ENCODE assay signal across 9 mouse cellular contexts in genomic region chr1:119419151-119420105, GRCm38 (mm10). TPM values are rescaled to one million over a fixed set of nuclear protein-coding genes. Genes with fewer than 3 reads are reported as not detected.
DNase-seq lines count a peak whose midpoint lies in the region; ATAC-seq and TF ChIP-seq lines count a peak whose summit lies in the region.
"Had no signal": no experiment of that assay in that cellular context is flagged by ENCODE, and none has a peak within 500 bp of the region (broad histone marks: within the 10 kb centered on the region; RNA-seq: fewer than 3 reads in every experiment).

No protein-coding gene starts in this region.

- no peaks in the 10 kb centered on the region; the same call in 1 of the 2 replicates for H3K4me1 ChIP-seq in cerebellum, adult 2 months (ENCODE audit: control insufficient read depth, insufficient read depth, low read length)
- peaks cover 16% of the 10 kb centered on the region for H3K4me1 ChIP-seq in forebrain, embryonic 14.5 days (ENCODE audit: control insufficient read depth, insufficient read depth, low read length)
- H3K4me1 ChIP-seq in midbrain, embryonic 11.5 days (ENCODE audit: control insufficient read depth, insufficient read depth, low read length), result peaks cover 25% of the 10 kb centered on the region

- H3K27me3 ChIP-seq in cerebellum, adult 2 months (ENCODE audit: control insufficient read depth, insufficient read depth, low read length), result peaks cover 7% of the 10 kb centered on the region; the same call in 1 of the 2 replicates
- H3K27me3 ChIP-seq in C2C12 (ENCODE audit: control insufficient read depth, insufficient read depth, insufficient read length), result peaks cover 3% of the 10 kb centered on the region
- H3K27me3 ChIP-seq in forebrain, embryonic 14.5 days (replicated peaks; ENCODE audit: control insufficient read depth, insufficient read depth, low read length), result peaks cover 29% of the 10 kb centered on the region
- H3K27me3 ChIP-seq in midbrain, embryonic 11.5 days (ENCODE audit: control insufficient read depth, insufficient read depth, low read length), result peaks cover 71% of the 10 kb centered on the region

- TF ChIP-seq POLR2A in cerebellum, adult 2 months (IDR thresholded peaks at IDR 0.05; ENCODE audit: borderline replicate concordance, insufficient read depth, low read length), result no peak

- peak overlapping the region; percentile 36 for H3K4me3 ChIP-seq in cerebellum, adult 2 months (replicated peaks; ENCODE audit: insufficient read depth, low read depth, low read length)
- H3K4me3 ChIP-seq in C2C12 (ENCODE audit: insufficient read depth, poor library complexity, severe bottlenecking), result no peak overlapping the region
- peak overlapping the region; percentile 73 for H3K4me3 ChIP-seq in forebrain, embryonic 14.5 days (ENCODE audit: low read depth, low read length)
- peak overlapping the region; percentile 54 for H3K4me3 ChIP-seq in midbrain, embryonic 11.5 days (ENCODE audit: low read depth, low read length)

- WGBS in cerebellum, adult 2 months, result 20% methylated on average over 29 of the region's 29 CpGs
- WGBS in forebrain, embryonic 14.5 days, result 2% methylated on average over 29 of the region's 29 CpGs
- 3% methylated on average over 29 of the region's 29 CpGs for WGBS in midbrain, embryonic 11.5 days

- peak overlapping the region; percentile 2 for H3ac ChIP-seq in C2C12 (ENCODE audit: control insufficient read depth, insufficient read length, low read depth)

- peak overlapping the region; percentile 95 for H3K4me2 ChIP-seq in forebrain, embryonic 14.5 days (ENCODE audit: low read length)
- peak overlapping the region; percentile 98 for H3K4me2 ChIP-seq in midbrain, embryonic 11.5 days

- H3K27ac ChIP-seq in cerebellum, adult 2 months (ENCODE audit: insufficient read depth, low read length), result no peak overlapping the region
- H3K27ac ChIP-seq in forebrain, embryonic 14.5 days (ENCODE audit: low read depth, low read length), result peak overlapping the region; percentile 82; the same call in 1 of the 2 replicates
- peak overlapping the region; percentile 20; the same call in 1 of the 2 replicates for H3K27ac ChIP-seq in midbrain, embryonic 11.5 days (ENCODE audit: low read depth, low read length)
- H3K27ac ChIP-seq: liver, embryonic 13.5 days had no signal

- peak overlapping the region; percentile 87 for H3K9ac ChIP-seq in forebrain, embryonic 14.5 days (ENCODE audit: low read length)
- H3K9ac ChIP-seq in midbrain, embryonic 11.5 days (ENCODE audit: low read length), result peak overlapping the region; percentile 44
- H3K9ac ChIP-seq: liver, embryonic 13.5 days had no signal

- TF ChIP-seq CTCF in cerebellum, adult 2 months (IDR thresholded peaks at IDR 0.05; ENCODE audit: borderline replicate concordance, insufficient read depth, low read depth, low read length), result no peak
- TF ChIP-seq CTCF in C2C12 (IDR thresholded peaks at IDR 0.05; ENCODE audit: control insufficient read depth, insufficient read depth, insufficient read length), result no peak

- DNase-seq in cerebellum, adult 2 months, result no peak
- no peak for DNase-seq in cerebellum, adult 11-12 months
- peak; percentile 70 for DNase-seq in forebrain, embryonic 14.5 days (ENCODE audit: low spot score)
- DNase-seq in midbrain, embryonic 11.5 days (ENCODE audit: low spot score, missing footprints), result peak; percentile 93
- no peak for DNase-seq in ovary, postnatal 14 days (ENCODE audit: low spot score)
- DNase-seq in layer of hippocampus, adult 8-10 months (ENCODE audit: low spot score in 2 of 2), result no peak
- DNase-seq in c-Kit-positive CD71-positive TER-119-positive erythroid progenitor cells, embryonic 14.5 days (ENCODE audit: low spot score), result no peak
- DNase-seq: liver, embryonic 13.5 days had no signal

- no peaks in the 10 kb centered on the region for H3K36me3 ChIP-seq in C2C12 (ENCODE audit: control insufficient read depth, insufficient read depth)
- H3K36me3 ChIP-seq in forebrain, embryonic 14.5 days (ENCODE audit: control insufficient read depth, insufficient read depth, low read length), result peaks cover 22% of the 10 kb centered on the region
- no peaks in the 10 kb centered on the region for H3K36me3 ChIP-seq in midbrain, embryonic 11.5 days (ENCODE audit: control insufficient read depth, insufficient read depth, low read length)
- H3K36me3 ChIP-seq: liver, embryonic 13.5 days had no signal

- peak; percentile 11; the same call in 1 of the 2 replicates for ATAC-seq in forebrain, embryonic 14.5 days
- peak; percentile 34; the same call in 1 of the 2 replicates for ATAC-seq in midbrain, embryonic 11.5 days (ENCODE audit: low FRiP score)

- H3K79me3 ChIP-seq in C2C12 (ENCODE audit: low read depth), result no peaks in the 10 kb centered on the region

- no peaks in the 10 kb centered on the region for H3K79me2 ChIP-seq in C2C12 (ENCODE audit: control insufficient read depth, insufficient read depth)

- no peaks in the 10 kb centered on the region for H3K9me3 ChIP-seq in forebrain, embryonic 14.5 days (replicated peaks; ENCODE audit: control insufficient read depth, low read length)
- no peaks in the 10 kb centered on the region for H3K9me3 ChIP-seq in midbrain, embryonic 11.5 days (ENCODE audit: control insufficient read depth, low read length)
- H3K9me3 ChIP-seq: liver, embryonic 13.5 days had no signal

TF ChIP-seq in C2C12, 6 proteins besides CTCF, POLR2A, EP300 and RAD21:
- TF ChIP-seq MAX (IDR thresholded peaks at IDR 0.05) (no peak), MYOD1 (IDR thresholded peaks at IDR 0.05; ENCODE audit: control insufficient read depth, insufficient read length, low read depth) (no peak), MYOG (IDR thresholded peaks at IDR 0.05; ENCODE audit: control insufficient read depth, extremely low read depth, insufficient read length) (no peak), CEBPB (IDR thresholded peaks at IDR 0.05; ENCODE audit: low read depth) (no peak), USF1 (IDR thresholded peaks at IDR 0.05; ENCODE audit: low read depth) (no peak), FOSL1 (IDR thresholded peaks at IDR 0.05; ENCODE audit: insufficient read depth, low read length, poor library complexity, severe bottlenecking) (no peak)

RNA-seq across cellular contexts. Expression of gene Inhbb, which starts 2.6 kb away (rescaled TPM):
- 5.6 and 6.1 TPM in 2 replicates for polyA plus RNA-seq in cerebellum, adult 2 months (2012; rRNA removed)
- 19.2 TPM for polyA plus RNA-seq in C2C12 (2012; fragmentation: generic; extraction: Trizol)
- 3.9 and 4.2 TPM in 2 replicates for polyA plus RNA-seq in forebrain, embryonic 14.5 days (2014; fragmentation: Nextera tagmentation; extraction: Ambion mirVana)
- polyA plus RNA-seq in midbrain, embryonic 11.5 days (2014; fragmentation: Nextera tagmentation; extraction: Ambion mirVana), result 0.37 and 0.51 TPM in 2 replicates
- total RNA-seq in layer of hippocampus, adult 8-10 months (2022), result 1 to 10 TPM; 3.7 to 5.1 (median 4.6) TPM

Comparison
In these comparisons a context has a peak if more than half of its experiments do, and no peak if none do; other contexts are left out.
1. DNase-seq: peak in forebrain, embryonic 14.5 days (single experiment) and midbrain, embryonic 11.5 days (single experiment); none in cerebellum, adult 2 months (0 of 2), cerebellum, adult 11-12 months (single experiment), ovary, postnatal 14 days (single experiment), layer of hippocampus, adult 8-10 months (0 of 2) and c-Kit-positive CD71-positive TER-119-positive erythroid progenitor cells, embryonic 14.5 days (single experiment).